Mouse (Mus musculus) spleen, postnatal 14 days (tissue): ENCODE results near the gene Grid2.

Experiments used
- DNase-seq, 2 experiments: peaks; one replicate each; pipeline ENCODE4 v3.0.0; 2021 to 2022; ENCODE audit warnings: low spot score in 2 of 2

The Grid2 gene

DNA sequence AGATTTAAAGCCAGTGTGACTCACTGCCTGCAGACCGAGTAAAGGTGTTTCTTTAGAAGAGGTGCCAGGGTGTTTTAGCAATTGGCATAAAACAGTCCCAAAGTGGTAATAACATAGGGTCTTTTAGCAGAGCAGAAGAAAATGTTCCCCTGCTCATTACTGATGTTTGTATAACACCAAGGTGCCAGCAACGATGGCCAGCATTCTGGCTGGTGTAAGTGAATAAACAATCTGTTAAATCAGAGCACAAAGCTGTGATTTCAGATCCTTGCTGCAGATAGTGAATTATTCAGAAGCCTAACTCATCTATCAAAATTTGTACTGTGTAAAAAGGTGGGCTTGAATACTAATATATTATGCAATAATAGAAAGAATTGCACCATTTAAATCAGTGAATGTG, 353.9 kb downstream of the Grid2 start:
- DNase-seq, result no peak

DNA sequence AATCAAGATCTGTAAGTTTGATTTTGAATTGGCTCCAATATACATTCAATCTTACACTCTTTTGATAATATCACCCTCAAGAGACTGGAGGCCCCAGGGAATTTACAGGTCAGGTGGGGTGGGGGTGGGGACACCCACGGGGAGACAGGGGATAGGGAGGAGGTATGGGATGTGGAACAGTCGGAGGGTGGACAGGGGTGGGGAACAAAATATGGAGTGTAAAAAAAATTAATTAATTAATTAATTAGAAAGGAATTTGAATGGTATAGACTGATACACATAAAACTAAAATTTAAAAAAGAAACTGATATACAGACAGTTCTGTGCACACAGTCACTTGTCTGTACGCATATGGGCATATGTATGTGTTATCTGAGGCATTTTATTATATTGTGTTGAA, 380.3 kb downstream of the Grid2 start:
- no peak for DNase-seq

DNA sequence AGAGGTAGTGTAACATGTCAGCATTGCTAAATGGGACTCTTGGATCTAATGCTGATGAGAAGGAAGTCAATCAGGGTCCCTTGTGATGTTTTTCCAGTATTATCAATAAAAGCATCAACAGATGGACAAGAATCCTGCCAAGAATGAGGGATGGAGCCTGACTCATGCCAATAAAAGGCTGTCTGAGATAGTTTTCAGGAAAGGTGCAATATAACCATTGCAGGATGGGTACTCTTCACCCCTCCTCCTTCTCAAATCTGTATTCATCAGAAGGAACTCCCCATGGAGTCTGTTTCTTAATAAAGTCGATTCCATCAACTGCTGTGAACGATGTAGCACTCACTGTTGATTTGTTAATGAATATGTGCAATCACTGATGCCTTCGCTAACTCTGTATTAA, 403.7 kb downstream of the Grid2 start:
- DNase-seq, result no peak

DNA sequence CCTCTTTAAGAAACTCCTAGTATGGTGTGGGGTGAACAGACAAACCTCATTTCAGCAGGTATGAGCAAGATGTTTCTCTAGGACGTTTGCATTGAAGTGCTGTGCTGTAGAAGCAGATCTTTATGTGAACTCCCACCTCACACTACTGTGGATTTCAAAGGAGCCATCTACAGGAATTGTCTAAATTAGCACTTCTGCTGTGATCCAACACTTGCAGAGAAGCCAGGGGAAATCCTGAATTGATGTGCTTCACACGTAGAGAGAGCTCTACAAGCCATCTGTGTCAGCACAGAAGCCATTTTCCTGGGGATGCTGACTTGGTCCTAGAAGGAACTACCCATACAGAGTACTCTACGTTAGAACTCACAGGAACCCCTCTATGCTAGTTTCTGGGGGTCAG, 430.0 kb downstream of the Grid2 start:
- DNase-seq, result no peak

DNA sequence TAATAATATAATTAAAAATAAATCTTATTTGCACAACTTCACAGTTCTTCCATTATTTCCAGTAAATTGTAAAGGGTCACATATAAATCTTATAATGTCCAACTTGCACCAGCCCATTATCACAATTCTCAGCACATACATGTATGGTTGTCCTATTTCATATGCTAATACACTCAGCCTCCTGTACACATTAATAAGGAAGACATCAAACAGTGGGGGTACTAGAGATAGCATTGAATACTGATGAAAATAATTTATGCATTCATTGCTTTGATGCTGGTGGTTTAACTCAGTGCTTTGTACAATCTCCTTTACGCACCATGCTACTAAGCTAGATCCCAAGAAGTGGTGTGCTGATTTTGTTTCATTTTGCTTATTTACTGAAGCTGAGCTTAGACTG, 446.0 kb downstream of the Grid2 start:
- DNase-seq, result no peak

DNA sequence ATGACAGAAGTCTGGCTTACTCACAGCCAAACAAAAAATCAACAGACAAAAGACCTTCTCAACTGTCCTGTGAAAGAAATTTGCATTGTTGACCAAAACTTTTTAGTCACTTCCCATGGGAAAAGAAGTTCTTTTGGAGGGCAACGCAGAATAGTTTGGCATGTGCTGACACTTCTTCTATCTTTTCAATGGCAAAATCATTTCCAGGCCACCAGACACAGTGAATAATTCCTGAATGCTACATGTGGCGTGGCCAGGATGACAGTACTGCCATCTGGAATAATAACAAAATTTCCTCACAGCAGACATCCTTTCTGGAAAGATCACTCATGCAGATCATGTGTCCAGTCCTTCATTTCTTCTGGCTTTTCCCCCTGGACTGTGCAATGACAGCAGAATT, 478.1 kb downstream of the Grid2 start:
- no peak for DNase-seq

DNA sequence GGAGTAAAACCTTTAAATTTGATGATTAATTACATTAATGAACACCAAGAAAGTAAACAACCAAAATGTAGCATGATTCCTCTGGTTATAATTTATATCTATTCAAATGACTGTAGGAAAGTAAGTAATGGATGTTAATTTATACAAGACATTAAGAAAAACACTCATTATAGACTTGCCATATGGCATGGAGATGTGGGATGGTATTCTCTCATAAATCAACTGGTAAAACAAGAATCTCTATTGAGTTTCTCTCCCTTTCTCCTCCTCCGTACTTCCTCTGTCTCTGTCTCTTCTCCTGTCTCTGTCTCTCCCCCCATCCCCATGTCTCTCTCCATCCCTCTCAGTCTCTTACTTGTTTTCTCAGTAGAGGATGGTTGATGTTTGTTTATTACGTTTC, 506.9 kb downstream of the Grid2 start:
- no peak for DNase-seq

DNA sequence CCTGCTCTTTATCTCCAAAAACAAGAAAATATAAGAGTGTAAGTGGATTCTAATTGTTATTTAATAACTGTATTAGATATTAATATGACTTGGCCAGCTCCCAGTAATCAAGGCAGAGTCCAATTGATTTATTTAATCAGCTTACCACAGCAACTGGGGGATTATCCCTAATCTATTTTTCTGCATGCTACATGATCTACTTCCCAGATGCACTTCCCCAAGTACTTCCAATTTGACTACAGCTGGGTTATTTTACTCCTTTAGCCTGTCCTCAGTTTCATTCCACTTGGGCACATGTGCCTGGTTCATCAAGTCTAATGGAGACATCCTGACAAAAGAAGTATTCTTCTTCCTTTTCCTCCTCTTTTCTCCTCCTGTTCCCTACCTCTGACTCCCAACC, 539.0 kb downstream of the Grid2 start:
- DNase-seq, result no peak

DNA sequence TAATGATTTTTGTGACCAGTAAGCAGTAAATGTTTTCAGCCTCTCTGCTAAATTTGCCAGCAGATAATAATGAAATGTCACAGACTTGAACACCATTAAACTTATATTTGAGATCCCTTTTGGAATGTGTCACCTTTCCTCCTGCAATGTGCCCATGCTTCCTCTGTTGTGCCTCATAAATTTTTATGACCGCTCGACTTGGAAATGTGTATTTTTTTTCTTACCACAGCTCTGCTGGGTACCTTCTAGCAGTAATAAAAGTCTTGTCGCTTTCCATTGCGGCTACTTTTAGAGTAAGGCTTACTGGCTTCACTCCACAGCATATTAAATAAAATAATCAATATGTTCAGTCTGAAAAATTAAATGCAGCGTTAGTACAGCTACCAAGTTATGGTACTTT, 564.6 kb downstream of the Grid2 start:
- no peak for DNase-seq

DNA sequence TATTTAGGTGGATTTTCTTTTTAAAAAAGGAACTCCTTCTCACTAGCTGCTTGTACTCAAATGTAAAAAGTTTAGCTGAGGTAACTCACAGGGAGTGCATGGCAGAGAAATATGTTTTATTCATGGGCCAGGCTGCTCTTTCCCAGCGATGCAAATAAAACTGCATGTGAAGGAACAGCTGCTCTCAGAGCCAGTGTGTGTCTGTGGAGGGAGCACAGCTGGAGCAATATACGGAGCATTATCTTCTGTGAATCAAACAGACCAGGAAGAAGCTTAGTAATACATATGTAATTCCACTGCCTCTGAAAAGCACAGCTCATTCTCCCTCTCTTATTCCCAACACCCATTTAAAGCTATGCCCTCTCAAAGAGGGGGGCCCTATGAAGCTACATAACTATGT, 607.0 kb downstream of the Grid2 start:
- DNase-seq, result no peak

DNA sequence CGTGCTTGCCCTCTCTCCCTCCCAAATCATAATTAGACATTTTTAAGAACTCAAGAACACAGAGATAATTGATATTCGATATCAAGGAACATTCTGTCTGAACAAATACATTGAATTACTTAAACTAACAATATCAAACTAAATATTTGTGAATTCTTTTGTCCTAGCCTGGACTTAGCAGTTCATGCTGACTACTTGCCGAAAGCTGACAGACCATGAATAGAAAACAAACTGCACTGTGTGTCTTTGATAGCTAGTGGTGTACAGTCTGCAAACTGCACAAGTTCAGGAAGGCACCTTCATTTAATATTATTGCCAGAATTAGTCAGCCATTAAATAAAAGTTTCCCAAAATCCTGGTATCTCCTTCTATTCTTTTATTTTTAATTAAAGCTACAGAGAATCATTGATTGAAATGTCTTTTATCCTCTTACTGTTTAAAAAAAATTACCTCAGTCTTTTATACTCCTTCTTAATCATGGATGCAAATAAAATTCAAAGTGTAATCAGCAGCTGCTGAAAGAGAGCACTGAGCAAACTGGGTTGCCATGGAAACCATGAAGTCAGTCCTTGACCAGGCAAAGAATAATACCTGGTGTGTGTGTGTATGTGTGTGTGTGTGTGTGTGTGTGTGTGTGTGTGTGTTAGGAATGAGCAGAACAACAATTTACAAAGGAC, 621.5 kb downstream of the Grid2 start:
- no peak for DNase-seq

DNA sequence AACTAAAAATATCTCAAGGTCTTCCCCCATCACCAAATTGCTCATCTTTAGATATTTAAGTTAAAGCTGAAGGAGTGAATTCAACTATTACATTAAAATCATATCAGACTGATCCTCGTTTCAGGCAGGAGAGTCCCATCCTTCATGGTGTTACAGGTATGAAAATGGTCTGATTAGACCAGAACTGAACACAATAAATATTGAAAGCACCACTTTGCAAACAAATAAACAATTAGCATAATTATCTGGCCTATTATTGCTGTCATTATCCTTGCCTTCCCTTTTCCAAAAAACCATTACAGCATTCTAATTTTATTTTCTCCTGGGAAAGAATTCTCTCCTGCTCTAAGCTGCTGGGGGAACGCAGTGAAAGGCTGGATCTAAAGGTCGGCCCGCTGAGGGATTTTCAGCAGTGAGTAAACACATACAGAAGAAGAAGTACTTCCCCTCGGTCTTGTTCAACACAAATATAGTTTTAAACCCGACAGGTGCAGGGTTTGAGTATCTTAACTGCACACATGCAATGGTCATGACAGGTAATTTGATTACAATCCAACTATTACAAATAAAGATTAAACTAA, 622.2 kb downstream of the Grid2 start:
- DNase-seq, result no peak

DNA sequence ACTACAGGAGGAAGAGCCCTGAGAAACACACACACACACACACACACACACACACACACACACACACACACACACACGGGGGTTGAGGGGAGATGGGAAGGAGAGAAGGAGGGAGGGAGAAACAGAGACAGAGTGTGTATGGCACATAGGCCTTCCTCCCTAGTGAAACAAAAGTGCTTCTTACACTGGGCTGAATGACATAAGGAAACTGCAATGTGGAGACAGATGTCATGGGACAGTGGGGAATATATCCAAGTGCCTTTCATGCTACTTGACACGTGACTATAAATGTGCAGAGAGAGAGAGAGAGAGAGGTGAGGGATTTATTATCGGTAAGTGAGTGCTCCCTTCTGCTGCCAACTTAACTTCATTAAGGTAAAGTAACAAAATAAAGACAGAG, 639.0 kb downstream of the Grid2 start:
- no peak for DNase-seq

DNA sequence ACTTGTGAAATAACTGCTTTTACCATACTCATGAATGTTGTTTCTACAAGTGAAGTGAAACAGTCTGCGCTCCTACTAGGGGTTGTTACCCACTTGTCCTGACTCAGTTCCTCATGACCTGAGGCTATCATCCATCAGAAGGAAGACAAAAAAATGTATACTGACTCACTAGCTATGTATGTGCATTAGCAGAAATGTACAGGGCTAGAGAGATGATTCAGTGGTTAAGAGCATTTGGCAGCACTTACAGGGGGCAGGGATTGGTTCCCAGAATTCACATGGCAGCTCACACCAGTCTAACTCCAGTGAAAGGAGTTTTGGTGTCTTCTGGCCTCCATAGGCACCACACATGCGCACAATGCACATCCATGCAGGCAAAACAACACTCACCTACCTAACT, 642.5 kb downstream of the Grid2 start:
- DNase-seq, result no peak

DNA sequence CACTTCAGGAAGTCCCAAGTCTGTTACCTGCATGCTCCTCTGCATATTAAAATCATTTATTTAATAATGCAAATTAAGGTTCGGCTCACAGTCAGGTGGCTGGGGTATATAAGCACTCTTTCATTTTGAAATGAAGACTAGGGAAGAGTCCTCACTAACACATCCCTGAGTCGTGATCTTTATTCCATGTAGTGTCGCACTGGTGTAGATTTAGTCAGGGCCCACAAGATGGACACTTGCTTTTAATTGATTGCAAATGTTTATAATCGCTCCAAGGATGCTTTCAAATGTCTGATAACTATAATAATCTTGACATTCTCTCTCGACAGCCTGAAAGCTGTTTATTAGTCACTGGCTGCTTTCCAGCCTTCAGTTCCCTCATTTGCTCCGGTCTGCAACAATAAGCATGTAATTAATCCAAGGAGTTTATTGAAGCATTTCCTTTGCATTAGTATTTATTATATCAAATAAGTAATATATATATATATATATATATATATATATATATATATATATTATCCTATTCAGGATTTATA, 661.4 kb downstream of the Grid2 start:
- no peak for DNase-seq

DNA sequence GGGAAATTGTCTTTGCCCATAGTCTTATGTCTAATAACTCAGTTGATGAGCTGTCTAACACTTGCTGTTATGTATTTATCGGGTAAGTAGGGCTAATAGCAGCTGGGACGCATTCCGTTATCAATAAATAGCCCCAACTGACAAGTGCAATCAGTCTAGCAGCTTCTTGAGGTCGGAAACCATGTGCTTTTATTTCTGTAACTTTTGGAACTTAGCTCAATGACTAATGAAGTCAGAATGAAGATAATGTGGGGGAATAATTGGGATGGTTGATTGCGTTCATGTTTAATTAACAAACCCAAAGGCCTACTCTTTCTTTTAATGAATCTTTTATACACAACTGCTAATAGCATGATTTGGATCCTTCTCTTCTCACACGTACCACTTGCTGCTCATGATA, 666.3 kb downstream of the Grid2 start:
- no peak for DNase-seq

DNA sequence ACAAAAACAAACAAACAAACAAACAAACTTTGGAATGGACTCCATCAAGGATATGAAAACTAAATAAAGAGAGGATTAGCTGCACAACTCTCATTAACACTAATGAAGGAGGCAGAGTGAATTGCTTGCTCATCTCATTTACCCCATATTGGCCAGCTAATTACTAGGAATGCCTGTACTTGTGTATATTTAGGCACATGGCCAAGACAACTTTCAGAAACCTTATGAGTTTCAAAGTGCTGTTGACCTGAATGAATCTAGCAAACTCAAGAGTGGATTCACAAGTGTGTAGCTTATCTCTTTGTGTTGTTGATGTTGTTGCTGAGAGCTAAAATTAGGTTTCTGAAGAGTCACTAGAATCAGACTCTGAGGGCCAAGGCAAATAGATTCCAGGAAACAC, 675.5 kb downstream of the Grid2 start:
- no peak for DNase-seq

DNA sequence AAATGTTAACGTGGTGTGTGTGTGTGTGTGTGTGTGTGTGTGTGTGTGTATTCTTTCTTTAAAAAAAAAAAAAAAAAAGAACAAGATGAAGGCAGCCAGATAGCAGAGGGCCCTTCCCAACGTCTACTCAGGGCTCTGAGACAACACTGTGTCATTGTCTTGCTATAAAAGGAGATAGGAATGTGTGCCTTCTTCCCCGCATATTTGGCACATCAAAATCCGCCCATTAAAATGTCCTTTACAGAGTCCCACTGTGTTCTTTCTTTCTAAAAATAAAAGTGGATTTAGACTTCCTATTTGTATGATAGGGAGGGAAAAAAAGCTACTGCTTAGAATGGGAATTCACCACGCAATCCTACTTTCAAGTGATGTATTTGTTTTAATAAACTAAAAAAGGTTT, 691.0 kb downstream of the Grid2 start:
- no peak for DNase-seq

DNA sequence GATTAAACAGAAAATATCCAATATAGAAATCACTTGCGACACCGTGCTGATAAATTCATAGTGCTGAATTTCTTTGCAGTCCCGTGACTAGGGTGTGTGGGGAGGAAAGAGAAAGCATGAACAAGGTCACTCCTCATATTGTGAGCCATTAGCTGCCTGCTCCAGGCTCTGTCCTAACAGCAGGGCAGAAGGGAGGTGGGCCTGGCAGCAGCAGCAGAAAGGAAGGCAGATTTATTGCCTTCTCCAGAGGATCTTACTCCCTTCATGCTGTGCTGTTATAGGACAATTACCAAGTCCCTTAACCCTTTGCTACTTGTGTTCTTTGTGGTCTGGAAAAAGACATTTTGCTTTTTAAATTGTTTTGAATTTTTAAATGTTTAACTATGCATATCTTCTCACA, 708.1 kb downstream of the Grid2 start:
- DNase-seq, result no peak

DNA sequence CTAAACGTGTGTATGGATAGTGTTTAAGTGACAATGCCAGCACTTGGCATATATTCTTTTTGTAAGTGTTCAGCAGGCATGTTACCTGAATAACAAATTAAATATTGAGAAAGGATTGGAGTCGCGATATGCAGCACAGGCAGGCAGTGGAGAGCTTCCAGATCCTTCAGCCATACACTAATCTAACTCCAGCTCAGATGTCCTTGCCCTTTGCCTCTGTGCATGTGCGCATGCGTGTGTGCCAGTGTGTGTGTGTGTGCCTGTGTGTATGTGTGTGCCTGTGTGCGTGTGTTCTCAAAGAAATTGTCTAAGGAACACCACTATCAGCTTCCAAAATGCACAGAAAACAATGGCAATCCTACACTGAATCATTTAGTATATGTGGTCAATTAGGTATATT, 708.6 kb downstream of the Grid2 start:
- no peak for DNase-seq

DNA sequence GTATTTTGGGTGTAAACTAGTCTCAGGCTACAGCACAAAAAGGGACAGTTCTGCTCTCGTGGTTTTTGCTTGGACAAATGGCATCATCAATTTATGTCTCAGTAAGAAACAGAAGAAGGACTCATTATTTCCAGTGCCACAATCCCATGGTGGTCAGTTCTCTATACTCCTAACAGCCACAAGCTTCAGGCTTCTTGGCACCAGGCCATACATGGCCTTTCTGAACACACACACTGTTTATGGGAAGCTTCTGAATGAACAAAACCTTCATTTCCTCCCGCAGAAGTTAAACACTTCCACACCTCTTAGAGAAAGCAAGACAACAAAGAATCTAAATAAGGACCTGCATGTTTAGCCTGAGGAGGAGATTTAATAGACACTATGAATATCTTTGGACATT, 709.1 kb downstream of the Grid2 start:
- DNase-seq, result no peak

DNA sequence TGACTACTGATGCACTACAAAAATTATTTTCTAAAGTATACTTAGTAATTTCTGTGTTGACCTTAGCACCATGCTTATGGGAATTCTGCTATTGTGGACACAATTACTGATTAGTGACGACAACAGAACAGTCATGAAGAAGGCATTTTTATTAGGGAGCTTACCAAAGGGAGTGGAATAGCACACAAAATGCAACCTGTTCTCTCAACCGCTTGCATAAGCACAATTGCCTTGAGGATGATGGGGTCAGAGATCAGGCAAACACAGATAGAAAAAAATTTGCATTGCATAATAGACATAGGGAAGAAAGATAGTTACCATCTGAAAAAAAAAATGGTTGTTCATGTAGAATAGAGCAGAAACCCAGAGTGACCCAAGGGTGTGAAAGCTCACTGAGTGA, 790.4 kb downstream of the Grid2 start:
- no peak for DNase-seq

DNA sequence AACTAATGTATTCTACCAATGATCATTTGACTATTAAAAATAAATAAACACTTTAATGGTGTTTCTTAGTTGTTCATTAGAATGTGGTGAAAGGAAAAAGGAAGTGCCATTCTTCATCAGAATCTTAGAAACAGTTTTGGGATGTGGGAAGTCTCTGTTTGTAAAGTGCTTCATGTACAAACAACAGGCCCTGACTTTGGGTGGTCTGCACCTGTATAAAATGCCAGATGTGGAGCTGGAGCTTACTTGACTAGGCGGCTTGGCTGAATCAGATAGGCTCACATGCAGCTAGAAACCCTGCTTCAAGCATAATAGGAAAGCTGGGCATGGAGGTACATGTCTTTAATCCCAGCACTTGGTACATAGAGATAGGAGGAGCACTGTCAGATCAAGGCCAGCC, 791.1 kb downstream of the Grid2 start:
- DNase-seq, result no peak

DNA sequence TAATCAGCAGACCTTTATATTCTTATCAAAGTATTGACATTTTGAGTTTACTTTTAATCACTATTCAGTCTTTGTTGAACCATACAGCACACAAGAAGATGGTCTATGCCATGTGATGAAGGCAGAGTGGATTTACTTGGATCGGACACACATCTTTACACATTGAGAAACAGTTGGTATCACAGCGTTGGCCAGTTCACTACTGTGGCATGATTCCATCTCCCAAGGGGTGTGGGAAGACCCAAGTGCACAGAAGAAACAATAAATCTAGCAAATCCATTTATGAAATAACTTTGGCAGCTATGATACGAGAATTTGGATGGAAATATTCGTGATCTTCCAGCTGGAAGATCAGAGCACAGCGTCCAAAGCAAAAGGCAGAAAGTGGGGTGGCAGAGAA, 792.3 kb downstream of the Grid2 start:
- DNase-seq, result no peak
